Mouse (Mus musculus) hindbrain, embryonic 12.5 days (tissue): Measurements from ENCODE around the gene Lin7a. TPM values are rescaled to one million over a fixed set of nuclear protein-coding genes. Genes with fewer than 3 reads are reported as not detected.
A peak's percentile ranks its signal among the peaks of the same experiment; 100 is the strongest.

Experiments
- ATAC-seq: fragments of 200-750 bp; cut with Nextera tagmentation; 2 replicates; pipeline ENCODE4 v1.8.0; 2017; ENCODE audit warnings: moderate TSS enrichment; ENCODE audit not compliant: low FRiP score
- H3K27ac ChIP-seq: fragments of 300-500 bp; sonication (generic); 2 replicates; pipeline ENCODE4 v1.5.1; 2016; ENCODE audit warnings: mild to moderate bottlenecking
- H3K27me3 ChIP-seq: fragments of 300-500 bp; sonication (generic); 2 replicates; pipeline ENCODE4 v1.6.1; 2016; ENCODE audit warnings: mild to moderate bottlenecking
- H3K36me3 ChIP-seq: fragments of 300-500 bp; sonication (generic); 2 replicates; pipeline ENCODE4 v1.6.1; 2016; ENCODE audit warnings: mild to moderate bottlenecking
- H3K4me1 ChIP-seq: fragments of 300-500 bp; sonication (generic); 2 replicates; pipeline ENCODE4 v1.6.1; 2016
- H3K4me2 ChIP-seq: fragments of 300-500 bp; sonication (generic); replicated peaks from 2 replicates; pipeline ENCODE4 v1.6.1; 2016; ENCODE audit warnings: mild to moderate bottlenecking
- H3K4me3 ChIP-seq: fragments of 300-500 bp; sonication (generic); 2 replicates; pipeline ENCODE4 v1.5.1; 2016; ENCODE audit warnings: mild to moderate bottlenecking
- H3K9ac ChIP-seq: fragments of 300-500 bp; sonication (generic); 2 replicates; pipeline ENCODE4 v1.6.1; 2016; ENCODE audit warnings: mild to moderate bottlenecking, moderate library complexity
- H3K9me3 ChIP-seq: fragments of 300-500 bp; sonication (generic); replicated peaks from 2 replicates; pipeline ENCODE4 v1.6.1; 2016; ENCODE audit warnings: mild to moderate bottlenecking
- WGBS: fragments of 180-500 bp; shearing (Covaris S2); methylation state at CpG from one replicate; pipeline ENCODE4 v1.1.7; 2016; 5-methylcytosine and 5-hydroxymethylcytosine counted together
- polyA plus RNA-seq: library from polyadenylated mRNA; unstranded; fragments of >200 nt; fragmentation: Nextera tagmentation; extraction: Ambion mirVana; gene quantifications from 2 replicates; pipeline ENCODE4 v1.2.1, GENCODE M21; 2016

Gene Lin7a
- polyA plus RNA-seq, 1 experiment from 2014 or later = 25.2 TPM

- H3K4me3 ChIP-seq = no peak overlapping the region
- no peak for ATAC-seq
- no peak overlapping the region for H3K9ac ChIP-seq
- no peaks in the 10 kb centered on the region for H3K36me3 ChIP-seq
- no peak overlapping the region for H3K4me2 ChIP-seq
- H3K27ac ChIP-seq = no peak overlapping the region
- H3K9me3 ChIP-seq = no peaks in the 10 kb centered on the region
- H3K27me3 ChIP-seq = no peaks in the 10 kb centered on the region
- H3K4me1 ChIP-seq = no peaks in the 10 kb centered on the region
These were observed 87.8 kb downstream of the Lin7a start for GRCm38 (mm10) chr10:107359296-107359695.

GRCm38 (mm10) chr10:107361546-107361945 is 90.1 kb downstream of the Lin7a start:
- Histone ChIP-seq H3K9me3 (no peaks in the 10 kb centered on the region), H3K36me3 (no peaks in the 10 kb centered on the region), H3K27me3 (no peaks in the 10 kb centered on the region), H3K4me1 (no peaks in the 10 kb centered on the region), H3K9ac (no peak overlapping the region), H3K4me3 (no peak overlapping the region), H3K4me2 (no peak overlapping the region), H3K27ac (no peak overlapping the region)
- 68% methylated on average over 4 of the region's 4 CpGs for WGBS
- no peak for ATAC-seq

- no peak overlapping the region for H3K9ac ChIP-seq
- no peak overlapping the region for H3K4me2 ChIP-seq
- no peaks in the 10 kb centered on the region for H3K27me3 ChIP-seq
- no peak for ATAC-seq
- H3K4me1 ChIP-seq = no peaks in the 10 kb centered on the region
- H3K9me3 ChIP-seq = no peaks in the 10 kb centered on the region
- no peaks in the 10 kb centered on the region for H3K36me3 ChIP-seq
- H3K4me3 ChIP-seq = no peak overlapping the region
- H3K27ac ChIP-seq = no peak overlapping the region
- 93% methylated on average over 2 of the region's 2 CpGs for WGBS
These were observed 90.5 kb downstream of the Lin7a start for GRCm38 (mm10) chr10:107362026-107362425.

- Histone ChIP-seq H3K9ac (no peak overlapping the region), H3K27me3 (no peaks in the 10 kb centered on the region), H3K4me3 (no peak overlapping the region), H3K9me3 (no peaks in the 10 kb centered on the region), H3K27ac (no peak overlapping the region), H3K4me1 (no peaks in the 10 kb centered on the region), H3K4me2 (no peak overlapping the region), H3K36me3 (no peaks in the 10 kb centered on the region)
- 89% methylated on average over 16 of the region's 16 CpGs for WGBS
- no peak for ATAC-seq
These were observed 91.7 kb downstream of the Lin7a start for GRCm38 (mm10) chr10:107363049-107363816.

GRCm38 (mm10) chr10:107377218-107377617 is 105.7 kb downstream of the Lin7a start:
- H3K4me1 ChIP-seq = no peaks in the 10 kb centered on the region
- H3K9me3 ChIP-seq = no peaks in the 10 kb centered on the region
- H3K9ac ChIP-seq = no peak overlapping the region
- no peaks in the 10 kb centered on the region for H3K36me3 ChIP-seq
- no peak for ATAC-seq
- no peaks in the 10 kb centered on the region for H3K27me3 ChIP-seq
- H3K4me3 ChIP-seq = no peak overlapping the region
- WGBS = 40% methylated on average over 2 of the region's 2 CpGs
- no peak overlapping the region for H3K4me2 ChIP-seq
- H3K27ac ChIP-seq = no peak overlapping the region

GRCm38 (mm10) chr10:107381143-107381746 is 109.8 kb downstream of the Lin7a start:
- H3K27ac ChIP-seq = peak overlapping the region; percentile 3; the same call in 1 of the 2 replicates
- 57% methylated on average over 4 of the region's 4 CpGs for WGBS

GRCm38 (mm10) chr10:107383825-107384224 is 112.3 kb downstream of the Lin7a start:
- Histone ChIP-seq H3K27me3 (no peaks in the 10 kb centered on the region), H3K9me3 (no peaks in the 10 kb centered on the region), H3K9ac (no peak overlapping the region), H3K4me3 (no peak overlapping the region), H3K36me3 (no peaks in the 10 kb centered on the region), H3K4me2 (no peak overlapping the region), H3K4me1 (no peaks in the 10 kb centered on the region), H3K27ac (no peak overlapping the region)
- ATAC-seq = no peak

More at GRCm38 (mm10) chr10:107381143-107381746, 109.8 kb downstream of the Lin7a start:
- no peak overlapping the region for H3K9ac ChIP-seq
- peak; percentile 34; the same call in 1 of the 2 replicates for ATAC-seq
- no peaks in the 10 kb centered on the region for H3K27me3 ChIP-seq
- no peak overlapping the region for H3K4me3 ChIP-seq
- H3K4me1 ChIP-seq = no peaks in the 10 kb centered on the region
- H3K4me2 ChIP-seq = no peak overlapping the region
- no peaks in the 10 kb centered on the region for H3K9me3 ChIP-seq
- no peaks in the 10 kb centered on the region for H3K36me3 ChIP-seq

GRCm38 (mm10) chr10:107389505-107389904 is 118.0 kb downstream of the Lin7a start:
- WGBS = 59% methylated on average over 4 of the region's 4 CpGs
- peak; percentile 60 for ATAC-seq
- Histone ChIP-seq H3K27ac (no peak overlapping the region), H3K9ac (no peak overlapping the region), H3K36me3 (no peaks in the 10 kb centered on the region), H3K9me3 (no peaks in the 10 kb centered on the region), H3K4me2 (no peak overlapping the region), H3K4me1 (no peaks in the 10 kb centered on the region), H3K27me3 (no peaks in the 10 kb centered on the region), H3K4me3 (no peak overlapping the region)

GRCm38 (mm10) chr10:107405347-107405746 is 133.9 kb downstream of the Lin7a start:
- Histone ChIP-seq H3K9ac (no peak overlapping the region), H3K27me3 (no peaks in the 10 kb centered on the region), H3K4me1 (no peaks in the 10 kb centered on the region), H3K27ac (no peak overlapping the region), H3K9me3 (no peaks in the 10 kb centered on the region), H3K4me3 (no peak overlapping the region), H3K4me2 (no peak overlapping the region), H3K36me3 (no peaks in the 10 kb centered on the region)
- 70% methylated on average over 4 of the region's 4 CpGs for WGBS
- ATAC-seq = no peak

GRCm38 (mm10) chr10:107418306-107418705 is 146.8 kb downstream of the Lin7a start:
- Histone ChIP-seq H3K4me1 (no peaks in the 10 kb centered on the region), H3K27ac (no peak overlapping the region), H3K27me3 (no peaks in the 10 kb centered on the region), H3K4me2 (no peak overlapping the region), H3K9ac (no peak overlapping the region), H3K9me3 (no peaks in the 10 kb centered on the region), H3K36me3 (no peaks in the 10 kb centered on the region), H3K4me3 (no peak overlapping the region)
- ATAC-seq = no peak
- 90% methylated on average over 14 of the region's 14 CpGs for WGBS

GRCm38 (mm10) chr10:107436967-107437366 is 165.5 kb downstream of the Lin7a start:
- H3K4me2 ChIP-seq = no peak overlapping the region
- H3K27me3 ChIP-seq = no peaks in the 10 kb centered on the region
- H3K36me3 ChIP-seq = no peaks in the 10 kb centered on the region
- ATAC-seq = no peak
- no peaks in the 10 kb centered on the region for H3K9me3 ChIP-seq
- no peak overlapping the region for H3K27ac ChIP-seq
- 66% methylated on average over 5 of the region's 5 CpGs for WGBS
- no peak overlapping the region for H3K4me3 ChIP-seq
- H3K9ac ChIP-seq = no peak overlapping the region
- no peaks in the 10 kb centered on the region for H3K4me1 ChIP-seq

- no peak overlapping the region for H3K9ac ChIP-seq
- no peaks in the 10 kb centered on the region for H3K27me3 ChIP-seq
- H3K4me3 ChIP-seq = no peak overlapping the region
- no peak overlapping the region for H3K27ac ChIP-seq
- no peaks in the 10 kb centered on the region for H3K36me3 ChIP-seq
- H3K4me1 ChIP-seq = no peaks in the 10 kb centered on the region
- no peaks in the 10 kb centered on the region for H3K9me3 ChIP-seq
- H3K4me2 ChIP-seq = no peak overlapping the region
- no peak for ATAC-seq
- 11% methylated on average over 4 of the region's 4 CpGs for WGBS
These were observed 171.3 kb downstream of the Lin7a start for GRCm38 (mm10) chr10:107442781-107443180.
